Mouse (Mus musculus): Measurements from ENCODE around the gene Lhx8. TPM values are rescaled to one million over a fixed set of nuclear protein-coding genes. Genes with fewer than 3 reads are reported as not detected.

Gene Lhx8
- total RNA-seq (2021), result 0.63 and 2.0 TPM in 2 replicates
- long read RNA-seq, experiment 1, result 0 reads
- long read RNA-seq, experiment 2, result 0 reads

GRCm38 (mm10) chr3:154330181-154331002, at the start of gene Lhx8:
Gene Lhx8 (minus strand): TSS chr3:154330659.
- DNase-seq, result peak; percentile 18

GRCm38 (mm10) chr3:154373536-154373935, 43.1 kb upstream of the Lhx8 start:
- no peak for DNase-seq

- DNase-seq, result no peak
Measured at GRCm38 (mm10) chr3:154372688-154373087, 42.2 kb upstream of the Lhx8 start.

- peak; percentile 27 for DNase-seq
Measured at GRCm38 (mm10) chr3:154367327-154367726, 36.9 kb upstream of the Lhx8 start.

- peak; percentile 63 for DNase-seq
Measured at GRCm38 (mm10) chr3:154364604-154365209, 34.2 kb upstream of the Lhx8 start.

GRCm38 (mm10) chr3:154363507-154363906, 33.0 kb upstream of the Lhx8 start:
- DNase-seq, result no peak

GRCm38 (mm10) chr3:154359231-154359630, 28.8 kb upstream of the Lhx8 start:
- DNase-seq, result no peak

- no peak for DNase-seq
Measured at GRCm38 (mm10) chr3:154340294-154340914, 9.9 kb upstream of the Lhx8 start.

- no peak for DNase-seq
Measured at GRCm38 (mm10) chr3:154339649-154340260, 9.3 kb upstream of the Lhx8 start.

GRCm38 (mm10) chr3:154334806-154335205, 4.3 kb upstream of the Lhx8 start:
- DNase-seq, result no peak

- DNase-seq, result no peak
Measured at GRCm38 (mm10) chr3:154333401-154333999, 3.0 kb upstream of the Lhx8 start.

GRCm38 (mm10) chr3:154332941-154333340, 2.5 kb upstream of the Lhx8 start:
- DNase-seq, result no peak

GRCm38 (mm10) chr3:154332213-154332530, 1.7 kb upstream of the Lhx8 start:
- DNase-seq, result peak; percentile 21

GRCm38 (mm10) chr3:154331506-154332212, 1.2 kb upstream of the Lhx8 start:
- no peak for DNase-seq

GRCm38 (mm10) chr3:154331003-154331340, 513 bp upstream of the Lhx8 start:
- no peak for DNase-seq

GRCm38 (mm10) chr3:154329323-154330180, 907 bp downstream of the Lhx8 start:
- no peak for DNase-seq

GRCm38 (mm10) chr3:154328721-154329322, 1.6 kb downstream of the Lhx8 start:
- DNase-seq, result no peak

GRCm38 (mm10) chr3:154327883-154328720, 2.4 kb downstream of the Lhx8 start:
- DNase-seq, result peak; percentile 12

GRCm38 (mm10) chr3:154327110-154327882, 3.2 kb downstream of the Lhx8 start:
- no peak for DNase-seq
